Mouse (Mus musculus): Measurements from ENCODE around the gene Eif4g3. TPM values are rescaled to one million over a fixed set of nuclear protein-coding genes. Genes with fewer than 3 reads are reported as not detected.

Eif4g3 gene
- polyA plus RNA-seq, 2 experiments from 2014 or later: 35.4 to 42.5 TPM

- ATAC-seq: no peak
Measured at GRCm38 (mm10) chr4:137990433-137990832, 2.4 kb upstream of the Eif4g3 start.

- ATAC-seq: no peak
Measured at GRCm38 (mm10) chr4:137991240-137991639, 1.6 kb upstream of the Eif4g3 start.

- ATAC-seq: peak; percentile 94
Measured at GRCm38 (mm10) chr4:137993291-137993758, 503 bp downstream of the Eif4g3 start.

- peak; percentile 19 for ATAC-seq
Measured at GRCm38 (mm10) chr4:137993821-137994561, 1.2 kb downstream of the Eif4g3 start.

- no peak for ATAC-seq
Measured at GRCm38 (mm10) chr4:137994562-137995336, 1.9 kb downstream of the Eif4g3 start.

- ATAC-seq: no peak
Measured at GRCm38 (mm10) chr4:137995399-137995798, 2.6 kb downstream of the Eif4g3 start.

- ATAC-seq: no peak
Measured at GRCm38 (mm10) chr4:137998232-137998631, 5.4 kb downstream of the Eif4g3 start.

GRCm38 (mm10) chr4:138000682-138001081 lies 7.9 kb downstream of the Eif4g3 start:
- ATAC-seq: no peak

- ATAC-seq: no peak
Measured at GRCm38 (mm10) chr4:138003909-138004610, 11.2 kb downstream of the Eif4g3 start.

- no peak for ATAC-seq
Measured at GRCm38 (mm10) chr4:138005781-138006180, 13.0 kb downstream of the Eif4g3 start.

GRCm38 (mm10) chr4:138006951-138007613 lies 14.3 kb downstream of the Eif4g3 start:
- ATAC-seq: no peak

- no peak for ATAC-seq
Measured at GRCm38 (mm10) chr4:138008646-138009045, 15.8 kb downstream of the Eif4g3 start.

GRCm38 (mm10) chr4:138009786-138010502 lies 17.1 kb downstream of the Eif4g3 start:
- ATAC-seq: no peak

- no peak for ATAC-seq
Measured at GRCm38 (mm10) chr4:138013723-138014479, 21.1 kb downstream of the Eif4g3 start.

- ATAC-seq: no peak
Measured at GRCm38 (mm10) chr4:138015966-138016365, 23.1 kb downstream of the Eif4g3 start.

GRCm38 (mm10) chr4:138017085-138017637 lies 24.3 kb downstream of the Eif4g3 start:
- no peak for ATAC-seq

- no peak for ATAC-seq
Measured at GRCm38 (mm10) chr4:138018011-138018410, 25.2 kb downstream of the Eif4g3 start.

GRCm38 (mm10) chr4:138020231-138020630 lies 27.4 kb downstream of the Eif4g3 start:
- no peak for ATAC-seq

GRCm38 (mm10) chr4:138021651-138022050 lies 28.8 kb downstream of the Eif4g3 start:
- no peak for ATAC-seq

- ATAC-seq: no peak
Measured at GRCm38 (mm10) chr4:138022761-138023160, 29.9 kb downstream of the Eif4g3 start.

All from activated CD4-positive, CD25-positive, alpha-beta regulatory T cell, adult 4 months (primary cell).